Mouse (Mus musculus): ENCODE data around the gene Mrpl11. TPM values are rescaled to one million over a fixed set of nuclear protein-coding genes. Genes with fewer than 3 reads are reported as not detected.
"Not testable (repeated sequence)": the region's sequence is repeated elsewhere in the genome, so short reads cannot be mapped to it uniquely, and the experiment has no call there.

The Mrpl11 gene
- polyA plus RNA-seq, 1 experiment from 2014 or later, result 83.4 TPM

DNA sequence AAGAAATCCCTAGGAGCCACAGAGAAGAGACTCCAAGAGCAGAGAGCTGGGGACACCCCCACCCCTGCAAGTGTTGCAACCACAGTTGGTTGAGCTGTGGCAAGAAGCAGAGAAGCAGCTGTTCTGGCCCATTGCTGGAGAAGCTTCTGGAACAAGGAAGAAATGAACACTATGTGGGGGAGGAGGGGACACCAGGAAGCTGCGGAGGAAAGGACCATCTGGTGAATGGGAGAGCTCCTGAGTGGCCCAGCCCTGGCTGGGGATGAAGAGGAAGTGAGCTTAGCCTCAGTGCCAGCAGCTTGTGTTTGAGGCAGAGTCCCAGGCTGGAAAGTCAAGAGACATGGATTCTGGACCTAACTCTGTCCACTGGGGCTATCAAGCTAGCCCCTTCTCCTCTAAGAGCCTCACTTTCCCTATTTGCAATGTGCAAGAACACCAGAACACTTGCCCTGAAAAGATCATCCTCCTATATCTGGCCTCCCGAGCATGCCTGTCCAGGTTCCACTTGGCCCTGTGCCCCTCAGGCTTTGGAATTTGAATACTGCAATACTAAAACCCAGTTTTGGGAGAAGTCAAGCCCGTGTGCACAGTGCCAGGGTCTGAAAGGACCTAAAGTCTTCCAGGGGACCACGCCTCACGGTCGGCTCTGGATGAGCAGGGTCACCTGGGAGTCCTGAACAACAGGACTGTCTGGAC is 37.6 kb downstream of the Mrpl11 start:
- Histone ChIP-seq H3K4me1 (peaks cover 7% of the 10 kb centered on the region), H3K9ac (no peak overlapping the region), H3K4me2 (no peak overlapping the region), H3K27me3 (peaks cover 23% of the 10 kb centered on the region), H3K9me3 (no peaks in the 10 kb centered on the region), H3K4me3 (no peak overlapping the region), H3K27ac (no peak overlapping the region), H3K36me3 (no peaks in the 10 kb centered on the region)
- 56% methylated on average over 6 of the region's 6 CpGs for WGBS
- no peak for ATAC-seq (ENCODE audit: insufficient number of reproducible peaks, low FRiP score, low TSS enrichment, low read depth)

DNA sequence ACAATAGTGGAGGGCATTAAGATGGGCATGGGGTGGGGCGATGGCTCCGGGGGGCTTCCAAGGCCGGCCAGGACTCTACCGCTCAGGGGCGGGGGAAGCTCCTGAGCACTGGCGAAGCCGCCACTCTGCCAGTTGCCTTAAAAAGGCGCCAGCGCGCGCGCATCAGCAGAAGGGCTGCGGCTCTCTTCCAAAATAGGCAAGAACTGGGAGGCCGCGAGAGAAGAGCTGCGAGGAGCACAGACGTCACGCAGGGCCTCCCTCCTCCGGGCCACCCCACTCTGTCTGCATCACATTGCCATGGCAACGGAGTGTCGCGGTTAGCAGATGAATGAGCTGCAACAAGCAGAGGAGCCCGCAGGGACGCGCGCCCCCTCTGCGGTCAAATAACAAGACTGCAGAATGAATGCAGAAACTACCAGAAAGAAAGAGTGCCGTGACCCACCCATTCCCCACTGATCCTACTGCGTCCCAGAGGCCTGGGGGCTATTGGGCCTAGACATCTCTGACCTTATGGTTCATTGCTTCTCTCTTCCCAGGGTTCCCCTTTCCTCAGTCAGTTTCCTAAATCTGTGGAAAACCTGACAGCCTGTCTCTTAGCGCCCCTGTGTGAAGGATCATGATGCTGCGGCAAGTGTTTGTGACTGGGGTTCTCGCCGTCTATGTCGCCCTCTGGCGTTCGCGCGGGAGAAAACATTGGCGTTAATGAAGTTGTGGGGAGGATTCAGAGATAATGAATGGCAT is 39.9 kb downstream of the Mrpl11 start:
- Histone ChIP-seq H3K4me2 (peak overlapping the region; percentile 46), H3K9me3 (no peaks in the 10 kb centered on the region), H3K27ac (peak overlapping the region; percentile 38; the same call in 1 of the 2 replicates), H3K4me3 (peak overlapping the region; percentile 29), H3K4me1 (peaks cover 7% of the 10 kb centered on the region), H3K9ac (0 out of 2 replicates have a peak overlapping the region, but pooled peaks have one; percentile 0), H3K27me3 (peaks cover 12% of the 10 kb centered on the region; the same call in 1 of the 2 replicates), H3K36me3 (no peaks in the 10 kb centered on the region)
- peak; percentile 62 for ATAC-seq (ENCODE audit: insufficient number of reproducible peaks, low FRiP score, low TSS enrichment, low read depth)
- WGBS, result under 1% methylated on average over 39 of the region's 39 CpGs

DNA sequence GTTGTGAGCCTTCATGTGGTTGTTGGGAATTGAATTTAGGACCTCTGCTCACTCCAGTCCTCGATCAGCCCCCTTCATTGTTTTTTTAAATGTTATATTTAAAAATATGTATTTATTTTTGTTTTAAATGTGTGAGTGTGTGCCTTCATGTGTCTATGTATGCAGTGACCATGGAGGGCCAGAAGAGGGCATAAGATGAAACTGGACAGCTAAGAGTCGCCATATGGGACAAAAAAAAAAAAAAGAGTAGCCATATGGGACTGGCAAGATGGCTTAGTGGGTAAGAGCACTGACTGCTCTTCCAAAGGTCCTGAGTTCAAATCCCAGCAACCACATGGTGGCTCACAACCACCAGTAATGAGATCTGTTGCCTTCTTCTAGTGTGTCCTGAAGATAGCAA is 41.7 kb downstream of the Mrpl11 start:
- not testable (repeated sequence) for ATAC-seq (ENCODE audit: insufficient number of reproducible peaks, low FRiP score, low TSS enrichment, low read depth); H3K4me3 ChIP-seq; H3K27ac ChIP-seq; H3K9ac ChIP-seq; H3K9me3 ChIP-seq; H3K36me3 ChIP-seq; H3K27me3 ChIP-seq; H3K4me1 ChIP-seq; H3K4me2 ChIP-seq
- WGBS, result 68% methylated on average over 2 of the region's 2 CpGs

DNA sequence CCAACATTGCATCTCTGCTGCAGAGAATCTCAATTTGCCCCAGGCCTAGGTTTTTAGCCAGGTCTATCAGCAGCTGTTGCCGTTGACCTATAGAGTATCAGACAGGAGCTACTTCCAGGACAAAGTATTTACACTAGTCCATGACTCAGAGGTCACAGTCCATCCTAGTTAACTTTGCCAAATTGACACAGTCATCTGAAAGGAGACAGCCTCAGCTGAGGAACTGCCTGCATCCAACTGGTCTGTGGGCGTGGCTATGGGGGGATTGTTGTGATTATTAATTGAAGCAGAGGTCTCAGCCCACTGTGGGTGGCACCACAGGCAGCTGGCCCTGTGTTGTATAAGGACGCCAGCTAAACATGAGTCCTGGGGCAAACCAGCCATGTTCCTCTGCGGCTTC is 43.0 kb downstream of the Mrpl11 start:
- ATAC-seq (ENCODE audit: insufficient number of reproducible peaks, low FRiP score, low TSS enrichment, low read depth), result no peak
- peaks cover 7% of the 10 kb centered on the region for H3K4me1 ChIP-seq
- no peaks in the 10 kb centered on the region for H3K27me3 ChIP-seq
- H3K4me2 ChIP-seq, result no peak overlapping the region
- no peaks in the 10 kb centered on the region for H3K9me3 ChIP-seq
- H3K27ac ChIP-seq, result no peak overlapping the region
- no peak overlapping the region for H3K9ac ChIP-seq
- 68% methylated on average over 4 of the region's 4 CpGs for WGBS
- no peaks in the 10 kb centered on the region for H3K36me3 ChIP-seq
- H3K4me3 ChIP-seq, result no peak overlapping the region

DNA sequence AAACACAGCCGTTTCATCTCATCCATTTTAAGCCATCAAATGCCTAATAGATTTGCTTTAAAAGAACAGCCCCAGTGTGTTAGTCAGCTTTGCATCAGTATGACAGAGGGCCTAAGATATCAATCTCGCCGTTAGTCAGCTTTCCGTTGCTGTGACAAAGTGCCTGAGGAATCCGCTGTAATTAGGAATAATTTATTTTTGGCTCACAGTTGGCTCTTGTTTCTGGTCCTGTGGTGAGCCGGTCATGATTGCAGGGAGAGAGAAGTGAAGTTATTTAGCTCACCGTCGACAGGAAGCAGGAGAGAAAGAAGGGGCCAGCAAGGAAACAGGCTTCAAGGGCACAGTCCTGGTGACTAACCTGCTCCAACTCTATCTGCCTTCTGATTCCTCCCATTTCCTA is 51.2 kb downstream of the Mrpl11 start:
- no peaks in the 10 kb centered on the region for H3K36me3 ChIP-seq
- H3K9me3 ChIP-seq, result no peaks in the 10 kb centered on the region
- no peak overlapping the region for H3K4me3 ChIP-seq
- H3K4me2 ChIP-seq, result no peak overlapping the region
- ATAC-seq (ENCODE audit: insufficient number of reproducible peaks, low FRiP score, low TSS enrichment, low read depth), result no peak
- no peaks in the 10 kb centered on the region for H3K27me3 ChIP-seq
- H3K4me1 ChIP-seq, result peaks cover 10% of the 10 kb centered on the region; the same call in 1 of the 2 replicates
- no peak overlapping the region for H3K9ac ChIP-seq
- H3K27ac ChIP-seq, result no peak overlapping the region
- 56% methylated on average over 8 of the region's 8 CpGs for WGBS

DNA sequence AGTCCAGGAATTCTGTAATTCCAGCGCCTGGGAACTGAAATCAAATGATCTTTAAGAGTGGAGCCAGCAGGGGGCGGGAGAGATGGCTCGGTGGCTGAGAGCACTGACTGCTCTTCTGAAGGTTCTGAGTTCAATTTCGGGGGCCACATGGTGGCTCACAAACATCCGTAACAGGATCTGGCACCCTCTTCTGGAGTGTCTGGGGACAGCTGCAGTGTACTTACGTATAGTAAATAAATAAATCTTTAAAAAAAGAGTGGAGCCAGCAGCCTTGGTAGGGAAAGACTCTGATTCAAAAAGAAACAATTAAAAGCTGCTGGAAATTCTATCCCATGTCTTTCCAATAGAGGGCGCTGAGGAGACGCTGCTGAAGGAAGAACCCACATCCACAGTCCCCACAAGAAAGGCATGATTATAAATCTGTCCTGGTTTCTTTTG is 53.0 kb downstream of the Mrpl11 start:
- 16% methylated on average over 8 of the region's 8 CpGs for WGBS
- H3K4me1 ChIP-seq, result peaks cover 10% of the 10 kb centered on the region; the same call in 1 of the 2 replicates
- H3K4me3 ChIP-seq, result no peak overlapping the region
- no peaks in the 10 kb centered on the region for H3K9me3 ChIP-seq
- H3K36me3 ChIP-seq, result no peaks in the 10 kb centered on the region
- ATAC-seq (ENCODE audit: insufficient number of reproducible peaks, low FRiP score, low TSS enrichment, low read depth), result no peak
- no peak overlapping the region for H3K27ac ChIP-seq
- no peak overlapping the region for H3K4me2 ChIP-seq
- no peak overlapping the region for H3K9ac ChIP-seq
- no peaks in the 10 kb centered on the region for H3K27me3 ChIP-seq

DNA sequence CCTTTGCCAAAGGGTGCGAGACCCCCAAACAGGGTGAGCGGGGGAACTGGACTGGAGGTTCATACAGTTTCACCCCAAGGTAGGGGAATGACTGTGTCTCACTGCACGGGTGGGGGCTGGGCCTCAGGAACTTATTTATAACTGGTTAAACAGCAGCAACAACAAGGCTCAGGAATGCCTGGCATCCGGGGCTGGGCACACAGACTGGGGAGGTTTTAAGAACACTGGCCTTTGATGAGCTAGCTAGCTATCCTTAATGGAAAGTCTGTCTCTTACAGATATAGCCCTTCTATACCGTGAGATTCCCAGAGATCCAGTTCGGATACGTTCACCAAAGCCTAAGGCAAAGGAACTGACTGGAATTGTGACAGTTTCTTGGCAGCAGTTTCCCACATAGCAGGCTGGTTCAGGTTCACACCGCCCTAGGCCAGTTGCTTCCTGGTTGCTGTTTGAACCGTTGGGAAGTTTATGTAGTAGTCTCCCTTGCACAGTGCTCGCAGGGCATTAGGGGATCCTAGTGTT is 54.3 kb downstream of the Mrpl11 start:
- no peak overlapping the region for H3K9ac ChIP-seq
- peaks cover 10% of the 10 kb centered on the region; the same call in 1 of the 2 replicates for H3K4me1 ChIP-seq
- no peak overlapping the region for H3K4me2 ChIP-seq
- no peaks in the 10 kb centered on the region for H3K9me3 ChIP-seq
- ATAC-seq (ENCODE audit: insufficient number of reproducible peaks, low FRiP score, low TSS enrichment, low read depth), result peak; percentile 63; the same call in 1 of the 2 replicates
- no peaks in the 10 kb centered on the region for H3K36me3 ChIP-seq
- no peak overlapping the region for H3K4me3 ChIP-seq
- H3K27ac ChIP-seq, result peak overlapping the region; percentile 58; the same call in 1 of the 2 replicates
- 27% methylated on average over 10 of the region's 10 CpGs for WGBS
- H3K27me3 ChIP-seq, result no peaks in the 10 kb centered on the region

Other genes starting within 250 kb of the Mrpl11 start
- gene Rbm4b, start 205.7 kb upstream of the Mrpl11 start, polyA plus RNA-seq (2015; fragmentation: Nextera tagmentation; extraction: Ambion mirVana), result 56.3 and 56.9 TPM in 2 replicates
- 60.3 and 63.0 TPM in 2 replicates for gene Rbm4, start 168.2 kb upstream of the Mrpl11 start, polyA plus RNA-seq (2015; fragmentation: Nextera tagmentation; extraction: Ambion mirVana)
- gene Gm21992, start 150.5 kb upstream of the Mrpl11 start, polyA plus RNA-seq (2015; fragmentation: Nextera tagmentation; extraction: Ambion mirVana), result 31.2 and 31.5 TPM in 2 replicates
- gene Rbm14, start 150.5 kb upstream of the Mrpl11 start, polyA plus RNA-seq (2015; fragmentation: Nextera tagmentation; extraction: Ambion mirVana), result 70.3 and 70.7 TPM in 2 replicates
- 63.7 and 63.9 TPM in 2 replicates for gene Ccs, start 122.8 kb upstream of the Mrpl11 start, polyA plus RNA-seq (2015; fragmentation: Nextera tagmentation; extraction: Ambion mirVana)
- gene Ccdc87, start 122.8 kb upstream of the Mrpl11 start, polyA plus RNA-seq (2015; fragmentation: Nextera tagmentation; extraction: Ambion mirVana), result 0.16 TPM in 1 of 2 replicates, not detected in the other
- 48.6 and 49.4 TPM in 2 replicates for gene Ctsf, start 107.0 kb upstream of the Mrpl11 start, polyA plus RNA-seq (2015; fragmentation: Nextera tagmentation; extraction: Ambion mirVana)
- 9.5 and 14.1 TPM in 2 replicates for gene Actn3, start 84.2 kb upstream of the Mrpl11 start, polyA plus RNA-seq (2015; fragmentation: Nextera tagmentation; extraction: Ambion mirVana)
- gene Zdhhc24, start 83.5 kb upstream of the Mrpl11 start, polyA plus RNA-seq (2015; fragmentation: Nextera tagmentation; extraction: Ambion mirVana), result 9.9 and 11.4 TPM in 2 replicates
- gene Bbs1, start 55.5 kb upstream of the Mrpl11 start, polyA plus RNA-seq (2015; fragmentation: Nextera tagmentation; extraction: Ambion mirVana), result 3.0 and 3.3 TPM in 2 replicates
- gene Dpp3, start 33.9 kb upstream of the Mrpl11 start, polyA plus RNA-seq (2015; fragmentation: Nextera tagmentation; extraction: Ambion mirVana), result 127 and 135 TPM in 2 replicates
- gene Peli3, start 19.0 kb upstream of the Mrpl11 start, polyA plus RNA-seq (2015; fragmentation: Nextera tagmentation; extraction: Ambion mirVana), result 2.6 and 4.0 TPM in 2 replicates
- gene Npas4, start 28.2 kb downstream of the Mrpl11 start, polyA plus RNA-seq (2015; fragmentation: Nextera tagmentation; extraction: Ambion mirVana), result not detected in 2 replicates
- gene Slc29a2, start 61.7 kb downstream of the Mrpl11 start, polyA plus RNA-seq (2015; fragmentation: Nextera tagmentation; extraction: Ambion mirVana), result 4.4 and 5.2 TPM in 2 replicates
- 45.1 and 47.9 TPM in 2 replicates for gene B4gat1, start 76.7 kb downstream of the Mrpl11 start, polyA plus RNA-seq (2015; fragmentation: Nextera tagmentation; extraction: Ambion mirVana)
- gene AC124502.3, start 76.7 kb downstream of the Mrpl11 start, polyA plus RNA-seq (2015; fragmentation: Nextera tagmentation; extraction: Ambion mirVana), result 2.5 and 3.0 TPM in 2 replicates
- 41.6 and 42.4 TPM in 2 replicates for gene Brms1, start 79.2 kb downstream of the Mrpl11 start, polyA plus RNA-seq (2015; fragmentation: Nextera tagmentation; extraction: Ambion mirVana)
- gene Rin1, start 88.3 kb downstream of the Mrpl11 start, polyA plus RNA-seq (2015; fragmentation: Nextera tagmentation; extraction: Ambion mirVana), result 2.6 and 3.2 TPM in 2 replicates
- gene Cd248, start 105.9 kb downstream of the Mrpl11 start, polyA plus RNA-seq (2015; fragmentation: Nextera tagmentation; extraction: Ambion mirVana), result 95.9 and 117 TPM in 2 replicates
- gene Tmem151a, start 123.4 kb downstream of the Mrpl11 start, polyA plus RNA-seq (2015; fragmentation: Nextera tagmentation; extraction: Ambion mirVana), result 1.0 and 2.2 TPM in 2 replicates
- 126 and 140 TPM in 2 replicates for gene Yif1a, start 126.4 kb downstream of the Mrpl11 start, polyA plus RNA-seq (2015; fragmentation: Nextera tagmentation; extraction: Ambion mirVana)
- gene Cnih2, start 136.4 kb downstream of the Mrpl11 start, polyA plus RNA-seq (2015; fragmentation: Nextera tagmentation; extraction: Ambion mirVana), result 17.6 and 26.3 TPM in 2 replicates
- 239 and 270 TPM in 2 replicates for gene Rab1b, start 144.9 kb downstream of the Mrpl11 start, polyA plus RNA-seq (2015; fragmentation: Nextera tagmentation; extraction: Ambion mirVana)
- gene Klc2, start 156.4 kb downstream of the Mrpl11 start, polyA plus RNA-seq (2015; fragmentation: Nextera tagmentation; extraction: Ambion mirVana), result 13.0 and 16.9 TPM in 2 replicates

Data from limb, embryonic 15.5 days (tissue).